Mouse (Mus musculus) embryonic fibroblast, embryonic 13.5 days (primary cell): Measurements from ENCODE around the gene Limd1. TPM values are rescaled to one million over a fixed set of nuclear protein-coding genes. Genes with fewer than 3 reads are reported as not detected.

Source experiments
- H3K27ac ChIP-seq: 2 replicates; pipeline ENCODE4 v1.5.1; 2012; ENCODE audit warnings: low read length, control low read depth, inconsistent platforms; ENCODE audit not compliant: insufficient read depth
- H3K4me1 ChIP-seq: 2 replicates; pipeline ENCODE4 v1.6.1; 2011; ENCODE audit warnings: low read length; ENCODE audit not compliant: control insufficient read depth, insufficient read depth
- H3K4me3 ChIP-seq: 2 replicates; pipeline ENCODE4 v1.5.1; 2011; ENCODE audit warnings: mild to moderate bottlenecking, control low read depth, low read length; ENCODE audit not compliant: insufficient read depth
- CTCF ChIP-seq: IDR thresholded peaks from 2 replicates; pipeline ENCODE4 v1.5.1; 2011; ENCODE audit warnings: mild to moderate bottlenecking, control low read depth, low read length, moderate library complexity, borderline replicate concordance; ENCODE audit not compliant: insufficient read depth
- POLR2A ChIP-seq: IDR thresholded peaks from 2 replicates; pipeline ENCODE4 v1.6.1; 2011; ENCODE audit warnings: low read depth, mild to moderate bottlenecking, control low read depth, low read length, moderate library complexity
- polyA plus RNA-seq: library from polyadenylated mRNA; stranded (reverse); fragments of >200 nt; gene quantifications from 2 replicates; pipeline ENCODE4 v1.2.4, GENCODE M21; 2011; ENCODE audit warnings: low read depth; ENCODE audit not compliant: missing spikeins, insufficient read length

The Limd1 gene
- polyA plus RNA-seq, 1 experiment: 29.7 TPM

DNA sequence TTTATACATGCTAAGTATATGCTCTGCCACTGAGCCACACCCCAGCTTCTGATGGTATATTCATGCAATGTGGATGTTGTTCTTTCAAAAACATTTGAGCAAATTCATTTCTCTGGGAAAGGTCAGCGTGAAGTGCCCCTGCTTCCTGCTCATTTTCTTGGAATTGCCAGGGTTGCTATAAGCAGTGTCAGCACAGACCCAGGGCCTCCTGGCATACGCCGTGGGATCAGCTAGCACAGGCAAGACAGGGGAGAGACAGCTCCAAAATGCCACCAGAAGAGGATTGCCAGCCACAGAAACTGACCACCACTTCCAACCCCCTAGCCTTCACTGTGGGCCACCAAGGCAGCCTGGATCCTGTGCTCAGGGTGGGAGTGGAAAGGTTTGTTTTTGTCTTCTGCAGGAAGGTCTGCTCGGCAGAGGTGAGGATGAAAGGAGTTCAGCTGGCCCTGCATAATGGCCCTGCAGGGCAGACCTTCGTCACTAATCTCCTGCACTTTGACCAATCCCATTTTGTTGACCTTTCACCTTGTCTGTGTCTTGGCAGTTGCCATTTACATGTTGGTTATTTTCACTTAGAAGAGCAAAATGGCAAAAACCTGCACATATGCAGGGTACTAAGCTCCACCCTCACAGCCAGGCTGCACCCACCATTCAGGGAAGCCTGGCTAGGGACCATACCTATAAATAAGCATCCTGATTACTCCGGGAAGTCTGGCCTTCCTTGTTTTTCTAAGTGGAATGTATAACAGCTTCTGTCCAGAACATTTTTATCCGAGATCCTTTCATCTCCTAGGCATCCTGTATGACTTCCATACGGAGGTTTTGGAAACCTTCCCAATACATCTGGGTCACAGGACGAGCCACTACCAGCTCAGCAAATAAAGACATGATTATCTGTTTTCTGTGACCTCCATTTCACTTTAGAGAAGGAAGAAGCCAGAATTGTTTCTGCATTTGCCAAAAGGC, 21.6 kb upstream of the Limd1 start:
- TF ChIP-seq CTCF (no peak), POLR2A (no peak)
- H3K27ac ChIP-seq: no peak overlapping the region
- H3K4me1 ChIP-seq: no peaks in the 10 kb centered on the region
- H3K4me3 ChIP-seq: no peak overlapping the region

GRCm38 (mm10) chr9:123457603-123458002, 20.9 kb upstream of the Limd1 start:
- H3K27ac ChIP-seq: no peak overlapping the region
- H3K4me3 ChIP-seq: no peak overlapping the region
- TF ChIP-seq POLR2A: no peak
- TF ChIP-seq CTCF: peak; percentile 64; the same call in 1 of the 2 replicates
- H3K4me1 ChIP-seq: no peaks in the 10 kb centered on the region

- no peak overlapping the region for H3K27ac ChIP-seq
- H3K4me3 ChIP-seq: no peak overlapping the region
- TF ChIP-seq POLR2A (no peak), CTCF (no peak)
- H3K4me1 ChIP-seq: no peaks in the 10 kb centered on the region; the same call in 1 of the 2 replicates
Observed at GRCm38 (mm10) chr9:123467141-123467620, 11.3 kb upstream of the Limd1 start.

DNA sequence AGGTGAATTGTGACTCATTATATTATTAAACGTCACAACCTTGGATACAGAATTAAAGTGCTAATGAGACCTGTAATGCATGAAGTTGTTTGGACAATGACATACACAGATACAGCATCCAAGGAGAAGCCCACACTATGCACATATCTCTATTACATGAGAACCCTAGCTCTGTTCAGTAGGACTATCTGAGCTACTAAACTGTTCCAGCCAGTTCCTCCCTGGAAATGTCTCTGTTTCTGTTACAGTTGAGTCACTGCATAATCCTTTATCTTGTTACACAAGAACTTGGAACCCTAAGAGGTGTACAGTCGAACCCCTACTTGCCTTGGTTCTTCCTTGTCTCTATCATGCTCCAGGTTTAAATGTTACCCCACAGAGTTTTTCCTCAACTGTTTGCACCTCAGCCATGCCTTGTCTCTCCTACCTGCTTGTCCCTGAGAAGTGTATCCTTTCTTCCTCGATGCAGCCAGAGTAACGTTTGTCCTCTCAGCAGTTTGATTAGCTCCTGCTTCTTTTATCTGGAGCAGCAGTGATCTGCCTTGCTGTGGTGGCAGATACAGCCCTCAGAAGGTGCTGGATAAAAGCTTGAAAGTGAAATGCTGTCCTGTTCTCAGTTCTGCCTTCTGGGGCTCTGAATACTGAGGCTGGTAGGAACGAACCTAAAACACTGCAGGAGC, 10.0 kb upstream of the Limd1 start:
- no peak for TF ChIP-seq POLR2A
- no peak for TF ChIP-seq CTCF
- Histone ChIP-seq H3K4me3 (no peak overlapping the region), H3K4me1 (peaks cover 3% of the 10 kb centered on the region), H3K27ac (no peak overlapping the region)

- peaks cover 3% of the 10 kb centered on the region for H3K4me1 ChIP-seq
- no peak for TF ChIP-seq CTCF
- no peak for TF ChIP-seq POLR2A
- no peak overlapping the region for H3K4me3 ChIP-seq
- no peak overlapping the region for H3K27ac ChIP-seq
Observed at GRCm38 (mm10) chr9:123469087-123469486, 9.4 kb upstream of the Limd1 start.

- Histone ChIP-seq H3K4me3 (no peak overlapping the region), H3K4me1 (peaks cover 3% of the 10 kb centered on the region), H3K27ac (peak overlapping the region; percentile 15; the same call in 1 of the 2 replicates)
- no peak for TF ChIP-seq CTCF
- TF ChIP-seq POLR2A: no peak
Observed at GRCm38 (mm10) chr9:123473377-123473776, 5.1 kb upstream of the Limd1 start.

DNA sequence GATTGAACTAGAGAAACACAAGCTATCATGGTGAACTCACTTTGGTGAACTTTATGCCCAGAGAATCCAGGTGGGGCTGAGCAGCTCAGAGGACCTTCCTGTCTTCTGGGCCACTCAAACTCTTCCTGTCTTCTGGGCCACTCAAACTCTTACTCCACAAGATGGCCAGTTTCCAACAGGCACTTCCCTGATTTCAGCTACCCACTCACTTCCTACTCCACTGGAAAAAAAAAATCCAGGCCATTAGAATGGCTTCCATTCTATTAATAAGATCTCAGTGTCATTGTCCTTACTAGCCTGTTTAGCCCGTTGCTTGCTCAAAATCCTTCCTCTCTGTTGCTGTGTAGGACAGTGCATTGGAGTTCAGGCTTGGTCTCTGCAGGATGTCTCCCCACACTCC, 2.9 kb upstream of the Limd1 start:
- TF ChIP-seq POLR2A: no peak
- Histone ChIP-seq H3K4me3 (no peak overlapping the region), H3K4me1 (peaks cover 3% of the 10 kb centered on the region), H3K27ac (no peak overlapping the region)

DNA sequence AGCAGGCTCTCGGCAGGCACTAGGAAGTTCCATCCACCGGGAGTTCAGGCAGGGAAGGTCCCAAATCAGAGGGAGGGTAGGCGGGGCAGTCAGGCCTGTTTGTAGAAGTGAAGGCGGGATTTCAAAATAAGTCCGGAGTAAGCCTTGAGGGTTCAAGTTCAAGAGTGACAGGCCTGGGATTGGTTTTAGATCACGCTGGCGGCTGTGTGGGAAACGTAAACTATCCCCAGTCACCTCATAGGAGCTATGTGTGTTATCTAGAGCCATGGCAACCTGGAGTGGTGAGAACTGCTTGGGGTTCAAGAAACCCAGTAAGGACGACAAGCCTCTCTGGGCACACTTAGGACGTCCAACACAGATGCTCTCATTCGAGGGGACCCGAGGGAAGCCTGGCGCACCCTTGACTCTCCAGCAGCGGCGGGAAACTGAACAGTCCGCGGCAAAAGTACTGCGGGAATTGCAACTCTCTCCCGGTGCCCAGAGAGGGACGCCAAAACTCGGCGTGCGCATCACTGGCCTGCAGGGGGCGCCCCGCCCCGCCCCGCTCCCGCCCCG, 398 bp upstream of the Limd1 start:
- Histone ChIP-seq H3K4me1 (peaks cover 9% of the 10 kb centered on the region), H3K27ac (no peak overlapping the region), H3K4me3 (peak overlapping the region; percentile 28)
- peak; percentile 41; the same call in 1 of the 2 replicates for TF ChIP-seq CTCF
- no peak for TF ChIP-seq POLR2A

DNA sequence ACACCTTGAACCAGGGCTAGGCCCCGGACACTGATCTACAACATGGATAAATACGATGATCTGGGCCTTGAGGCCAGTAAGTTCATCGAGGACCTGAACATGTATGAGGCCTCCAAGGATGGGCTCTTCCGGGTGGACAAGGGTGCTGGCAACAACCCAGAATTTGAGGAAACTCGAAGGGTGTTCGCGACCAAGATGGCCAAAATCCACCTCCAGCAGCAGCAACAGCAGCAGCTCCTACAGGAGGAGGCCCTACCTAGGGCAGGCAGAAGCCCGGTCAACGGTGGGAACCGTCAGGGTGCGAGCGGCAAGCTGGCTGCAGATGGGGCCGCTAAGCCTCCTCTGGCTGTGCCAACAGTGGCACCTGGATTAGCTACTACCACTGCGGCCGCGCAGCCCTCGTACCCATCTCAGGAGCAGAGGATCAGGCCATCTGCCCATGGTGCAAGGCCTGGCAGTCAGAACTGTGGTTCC, 727 bp downstream of the Limd1 start:
- peaks cover 6% of the 10 kb centered on the region; the same call in 1 of the 2 replicates for H3K4me1 ChIP-seq
- TF ChIP-seq CTCF: no peak
- H3K4me3 ChIP-seq: peak overlapping the region; percentile 74
- H3K27ac ChIP-seq: peak overlapping the region; percentile 58
